Mouse (Mus musculus) cerebellum, adult 11 months (tissue): ENCODE measurements at regions not wholly inside any gene's neighbourhood (a gene's known extent, or its start where the extent isn't known, plus 50 kb on each side); places are given as distances from the start of the nearest gene placed in this dataset.

Experiments
- DNase-seq: peaks from one replicate; pipeline ENCODE4 v3.0.0; 2022

- peak; percentile 16 for DNase-seq
These were observed 179.1 kb upstream of the Arhgef26 start for GRCm38 (mm10) chr3:62159031-62159430.

GRCm38 (mm10) chr3:62170647-62171046 lies 167.5 kb upstream of the Arhgef26 start:
- DNase-seq: no peak

DNA sequence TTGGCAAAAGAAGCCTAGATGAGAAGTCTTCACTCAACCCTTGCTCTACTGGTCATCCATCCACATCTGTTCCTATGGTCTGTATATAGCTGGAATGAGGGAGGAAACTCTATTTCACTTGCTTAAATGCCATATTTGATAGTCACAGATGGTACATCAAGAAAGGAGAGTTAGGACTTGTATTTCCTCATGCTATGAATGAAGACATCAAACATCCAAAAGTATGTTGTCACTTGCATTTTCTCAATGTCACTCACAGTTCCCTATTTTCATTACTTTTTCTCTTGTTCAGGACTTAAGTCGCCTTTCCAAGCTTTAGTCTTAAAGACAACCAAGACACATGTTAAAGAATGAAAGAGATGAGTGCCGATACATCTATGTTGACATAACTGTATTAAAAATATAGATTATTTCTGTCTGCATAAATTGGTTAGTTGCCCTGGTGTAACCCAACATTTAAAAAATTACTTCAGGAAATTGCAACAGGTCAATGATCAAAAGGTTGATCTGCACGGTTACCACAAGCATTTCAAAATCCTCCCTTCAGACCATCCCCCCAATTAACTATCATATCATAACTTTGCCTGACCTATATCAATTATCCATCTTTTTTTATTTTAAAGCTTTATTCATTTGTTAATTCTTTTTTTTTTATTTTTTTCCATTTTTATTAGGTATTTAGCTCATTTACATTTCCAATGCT lies 150.2 kb upstream of the Arhgef26 start:
- no peak for DNase-seq

DNA sequence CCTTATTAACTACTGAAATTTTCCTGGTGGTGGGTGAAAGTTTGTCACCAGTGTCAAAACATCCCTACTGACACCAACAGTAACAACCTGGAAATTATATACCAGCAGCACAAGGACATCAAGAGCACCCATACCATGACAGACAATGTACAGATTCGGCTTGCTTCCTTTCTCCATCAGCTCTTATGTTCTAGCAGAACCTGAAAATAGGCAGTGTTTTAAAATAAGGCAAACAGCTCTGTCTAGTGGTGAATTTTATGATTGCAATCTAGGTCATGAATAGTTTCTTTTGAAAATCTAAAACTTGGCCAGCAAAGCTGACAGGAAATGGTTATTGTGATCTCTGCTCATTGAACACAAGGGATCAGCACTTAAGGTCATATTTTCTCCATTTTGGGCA lies 145.7 kb upstream of the Arhgef26 start:
- DNase-seq: no peak

DNA sequence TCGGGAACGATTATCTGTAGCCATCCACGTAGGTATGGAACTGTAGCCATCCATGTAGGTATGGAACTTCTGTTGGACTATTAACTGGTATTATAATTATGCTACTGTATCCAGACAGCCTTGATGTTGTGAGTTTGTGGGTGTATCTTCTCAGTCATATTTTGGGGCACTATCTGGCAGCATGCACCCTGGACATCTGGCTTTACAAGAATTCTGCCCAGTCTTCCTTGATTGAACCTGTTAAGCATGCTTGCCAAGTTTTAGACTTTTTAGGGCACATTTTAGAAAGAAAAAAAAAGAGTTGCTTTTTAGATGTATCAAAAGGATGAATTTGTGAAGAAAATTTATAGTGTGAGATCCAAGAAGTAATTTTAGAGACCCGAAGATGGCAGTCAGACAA lies 143.7 kb upstream of the Arhgef26 start:
- DNase-seq: no peak

- no peak for DNase-seq
These were observed 141.5 kb upstream of the Arhgef26 start for GRCm38 (mm10) chr3:62196679-62197078.

DNA sequence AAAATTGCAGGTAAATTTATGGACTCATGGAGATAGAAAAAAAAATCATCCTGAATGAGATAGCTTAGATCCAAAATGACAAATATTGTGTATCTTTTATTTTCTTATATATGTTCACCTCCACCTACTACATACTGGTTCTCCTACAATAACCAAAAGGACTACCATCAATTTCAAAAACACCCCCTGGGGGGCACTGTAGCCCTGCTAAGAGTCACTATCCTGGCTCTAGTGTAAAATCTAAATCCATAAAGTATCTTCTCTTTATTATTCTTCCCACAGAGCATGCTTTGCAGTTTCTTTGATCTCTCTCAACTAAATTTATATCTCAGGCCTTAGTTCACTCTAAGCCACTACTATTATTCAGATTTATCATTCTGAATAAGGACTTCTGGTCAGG lies 122.3 kb upstream of the Arhgef26 start:
- peak; percentile 2 for DNase-seq

- no peak for DNase-seq
These were observed 120.8 kb upstream of the Arhgef26 start for GRCm38 (mm10) chr3:62217335-62217734.

DNA sequence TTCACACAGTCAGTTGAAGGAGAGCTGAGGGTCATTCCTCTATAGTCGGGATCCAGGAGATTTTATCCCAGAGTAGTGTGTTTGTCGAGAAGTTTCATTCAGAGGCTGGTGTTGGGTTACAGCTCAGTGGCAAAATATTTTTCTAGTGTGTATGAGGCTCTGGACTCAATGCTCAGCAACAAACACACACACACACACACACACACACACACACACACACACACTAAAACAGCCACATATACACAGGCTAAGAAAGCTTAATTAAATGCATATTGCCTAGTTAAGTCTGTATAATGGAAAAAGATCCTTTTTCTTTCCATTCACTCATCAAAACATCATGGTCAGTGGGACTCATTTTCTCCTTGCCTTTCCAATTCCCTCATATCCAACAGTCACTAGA lies 110.4 kb upstream of the Arhgef26 start:
- DNase-seq: no peak

DNA sequence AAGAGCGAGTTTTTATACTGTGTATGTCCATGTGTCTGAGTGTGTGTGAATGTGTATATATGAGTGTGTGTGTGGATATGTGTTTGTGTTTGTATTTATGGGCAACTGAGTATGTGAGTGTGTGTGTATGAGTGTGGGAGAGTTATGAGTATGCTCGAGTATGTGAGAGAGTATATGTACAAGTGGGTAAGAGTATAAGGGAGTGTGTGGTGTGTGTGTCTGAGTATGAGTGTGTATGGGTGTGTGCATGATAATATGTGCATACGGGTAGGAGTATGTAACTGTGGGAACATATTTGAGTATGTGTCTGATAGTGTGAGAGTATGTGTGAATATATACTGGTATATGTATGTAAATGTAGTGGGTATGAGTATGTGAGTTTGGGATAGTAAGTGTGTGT lies 110.0 kb upstream of the Arhgef26 start:
- DNase-seq: no peak

DNA sequence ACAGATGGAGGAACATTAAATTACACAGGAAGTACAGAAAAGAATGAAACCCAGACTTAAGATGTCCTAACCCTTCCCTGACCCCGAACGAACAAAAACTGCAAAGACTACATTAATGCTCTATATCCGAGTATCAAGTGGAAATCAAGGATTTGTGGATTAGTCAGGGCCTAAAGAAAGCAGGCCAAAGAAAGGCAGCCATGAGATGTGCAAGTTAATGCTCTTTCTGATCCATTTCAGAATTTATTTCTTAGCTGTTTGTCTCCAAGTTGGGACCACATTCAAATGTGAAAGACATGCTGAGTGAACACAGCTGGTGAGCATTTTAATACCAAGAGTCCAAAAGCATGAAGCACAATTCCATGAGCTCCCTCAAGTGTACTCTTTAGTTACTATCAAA lies 97.1 kb upstream of the Arhgef26 start:
- no peak for DNase-seq

DNA sequence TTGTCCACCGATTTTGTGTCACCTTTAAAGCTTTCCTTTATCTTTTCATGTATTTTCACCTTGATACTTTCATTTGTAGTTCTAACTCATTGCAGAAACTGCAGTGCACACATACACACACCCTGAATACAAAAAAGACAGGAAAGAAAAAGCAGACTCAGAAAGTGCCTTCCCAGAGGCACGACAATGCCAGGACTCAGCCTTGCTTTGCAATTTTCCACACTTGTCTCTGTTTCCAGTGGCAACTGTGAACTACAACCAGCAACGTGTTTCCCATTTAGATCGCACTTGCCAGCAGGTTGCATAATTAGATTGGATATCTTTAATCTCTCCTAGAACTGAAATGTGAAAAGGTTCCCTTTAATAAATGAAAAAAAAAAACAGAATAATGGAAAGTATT lies 66.4 kb upstream of the Arhgef26 start:
- DNase-seq: no peak

DNA sequence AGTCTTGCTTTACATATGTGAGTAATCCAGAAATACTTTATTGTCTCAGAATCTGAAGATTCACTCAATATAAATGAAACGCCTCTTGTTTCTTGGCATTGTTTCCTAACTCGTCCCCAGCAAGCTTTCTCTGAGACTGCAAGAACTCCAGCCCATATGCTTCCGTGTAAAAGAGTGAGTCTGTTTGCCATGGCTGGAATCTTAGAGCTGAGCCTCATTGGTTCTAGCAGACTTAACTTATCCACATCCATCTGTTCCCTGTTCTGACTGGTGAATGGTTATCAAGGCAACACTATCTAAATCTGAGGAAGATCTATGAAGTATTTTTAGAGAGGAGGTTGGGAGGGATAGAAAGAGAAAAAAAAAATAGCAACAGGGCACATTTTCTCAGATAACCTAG lies 59.9 kb upstream of the Arhgef26 start:
- DNase-seq: no peak

GRCm38 (mm10) chr3:62280960-62281359 lies 57.2 kb upstream of the Arhgef26 start:
- no peak for DNase-seq
